Mouse (Mus musculus): ENCODE measurements around the gene A830031A19Rik.

Gene A830031A19Rik

DNA sequence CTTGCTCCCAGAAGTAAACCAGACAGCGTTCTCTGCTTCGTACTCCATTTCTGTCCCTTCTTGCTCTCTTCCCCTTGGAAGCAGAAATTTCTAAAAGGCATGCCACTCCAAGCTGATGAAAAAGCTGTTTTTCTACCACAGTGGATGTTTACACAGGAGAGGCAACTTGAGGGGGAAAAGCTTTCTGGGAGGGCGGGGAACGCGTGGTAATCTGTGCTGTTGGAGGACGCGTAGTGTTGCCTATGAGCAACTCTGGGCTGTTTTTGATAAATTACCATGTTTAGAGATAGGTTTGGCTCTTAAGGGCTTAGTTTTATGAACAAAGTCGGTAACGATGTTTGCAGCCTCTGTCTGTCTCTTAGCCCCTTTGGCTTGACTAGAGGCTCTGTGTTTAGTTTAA is 20.4 kb upstream of the A830031A19Rik start:
- no peak for DNase-seq

- DNase-seq: no peak
Measured at GRCm38 (mm10) chr11:24094086-24094487, 19.2 kb upstream of the A830031A19Rik start.

GRCm38 (mm10) chr11:24092618-24093017 is 17.8 kb upstream of the A830031A19Rik start:
- DNase-seq: no peak

GRCm38 (mm10) chr11:24091393-24092080 is 16.7 kb upstream of the A830031A19Rik start:
- no peak for DNase-seq

- DNase-seq: no peak
Measured at GRCm38 (mm10) chr11:24090443-24090842, 15.6 kb upstream of the A830031A19Rik start.

GRCm38 (mm10) chr11:24087069-24087468 is 12.2 kb upstream of the A830031A19Rik start:
- no peak for DNase-seq

GRCm38 (mm10) chr11:24085986-24086385 is 11.1 kb upstream of the A830031A19Rik start:
- DNase-seq: no peak

DNA sequence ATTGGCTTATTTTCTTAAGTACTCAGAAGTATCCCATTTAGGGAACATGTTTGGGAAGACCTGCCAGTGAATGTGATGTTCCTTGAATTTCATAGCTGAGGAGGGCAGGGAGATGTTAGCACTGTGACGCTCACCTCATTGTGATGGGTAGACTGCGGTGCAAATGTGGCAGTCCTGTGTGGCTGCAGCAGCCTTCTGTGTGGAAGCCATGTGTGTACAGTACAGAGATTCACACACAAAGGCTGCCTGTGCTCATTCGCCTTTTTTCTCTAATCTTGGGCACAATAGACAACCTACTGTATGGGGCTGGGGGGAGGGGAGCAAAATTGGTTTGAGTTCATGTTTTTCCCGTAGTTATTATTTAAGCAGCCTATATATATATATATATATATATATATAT is 9.7 kb upstream of the A830031A19Rik start:
- DNase-seq: no peak

DNA sequence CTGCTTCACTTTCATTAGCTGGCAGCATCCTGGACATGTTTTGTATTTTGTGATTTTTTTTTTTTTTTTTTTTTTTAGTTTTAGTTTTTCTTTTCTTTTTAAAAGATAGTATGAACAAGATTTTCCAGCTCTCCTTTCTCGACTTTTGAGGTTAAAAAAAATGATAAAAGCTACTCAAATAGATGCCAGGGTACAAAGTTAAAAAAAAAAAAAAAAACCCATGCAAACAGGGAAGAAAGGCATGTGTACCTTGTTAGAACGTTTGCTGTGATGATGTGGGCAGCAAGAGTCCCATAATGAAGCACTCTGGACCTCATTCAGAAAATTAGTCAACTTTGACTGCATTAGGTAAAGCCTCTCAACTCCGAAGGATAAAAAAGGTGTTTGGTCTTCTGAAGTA is 9.2 kb upstream of the A830031A19Rik start:
- no peak for DNase-seq

GRCm38 (mm10) chr11:24083423-24083822 is 8.6 kb upstream of the A830031A19Rik start:
- DNase-seq: no peak

- DNase-seq: no peak
Measured at GRCm38 (mm10) chr11:24083076-24083405, 8.2 kb upstream of the A830031A19Rik start.

GRCm38 (mm10) chr11:24082385-24083075 is 7.7 kb upstream of the A830031A19Rik start:
- DNase-seq: no peak

DNA sequence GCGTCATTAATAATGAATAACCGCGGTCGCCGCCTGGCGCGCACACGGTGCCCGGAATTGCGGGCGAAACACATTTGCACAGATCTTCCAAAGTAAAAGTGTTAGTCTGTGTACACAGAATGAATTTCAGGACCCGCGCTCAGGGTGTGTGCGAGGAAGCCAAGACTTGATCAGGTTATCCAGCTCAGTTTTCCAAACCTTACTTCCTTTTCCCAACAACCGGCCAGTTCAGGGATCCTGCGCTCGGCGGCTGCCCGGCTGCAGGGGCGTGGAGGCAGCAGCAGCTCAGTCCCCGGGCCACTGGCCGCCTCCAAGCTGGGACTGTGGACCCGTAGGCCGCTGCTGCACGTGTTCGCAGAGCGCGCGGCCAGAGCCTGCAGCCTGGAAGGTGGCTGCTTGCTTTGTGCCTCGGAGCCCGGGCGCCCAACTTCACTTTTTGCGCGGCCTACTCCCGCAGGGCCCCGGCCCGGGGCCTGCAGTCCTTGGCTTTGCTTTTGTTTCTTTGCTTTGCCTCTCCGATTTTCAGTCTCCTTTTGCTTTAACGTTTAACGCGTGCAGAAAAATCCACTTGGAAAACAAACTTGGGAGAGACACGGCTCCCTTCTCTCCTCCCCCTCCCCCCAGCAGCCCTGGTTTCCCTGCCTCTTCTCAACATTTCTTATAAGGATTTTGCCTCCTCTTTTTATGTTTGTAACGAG is 7.0 kb upstream of the A830031A19Rik start:
- peak; percentile 58 for DNase-seq

- peak; percentile 68 for DNase-seq
Measured at GRCm38 (mm10) chr11:24081016-24081686, 6.3 kb upstream of the A830031A19Rik start.

DNA sequence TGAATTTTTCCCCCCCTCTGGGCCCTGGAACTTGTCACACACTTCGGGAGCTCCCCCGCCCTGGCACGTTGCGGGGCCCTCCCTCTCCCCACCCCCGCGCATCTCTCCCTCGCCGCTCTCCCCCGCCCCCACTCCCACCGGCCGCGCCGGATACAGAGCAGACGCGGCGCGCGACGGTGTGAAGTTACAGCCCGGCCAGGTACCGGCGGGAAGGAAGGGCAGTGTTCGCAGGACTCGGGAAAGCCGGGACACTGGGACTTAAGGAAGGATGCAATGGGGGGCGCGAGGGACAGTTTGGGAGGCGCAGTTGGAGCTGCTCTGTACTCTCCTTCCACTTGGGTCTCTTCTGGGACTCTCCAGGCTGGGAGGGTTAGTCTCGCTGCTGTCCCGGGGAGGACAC is 5.7 kb upstream of the A830031A19Rik start:
- no peak for DNase-seq

DNA sequence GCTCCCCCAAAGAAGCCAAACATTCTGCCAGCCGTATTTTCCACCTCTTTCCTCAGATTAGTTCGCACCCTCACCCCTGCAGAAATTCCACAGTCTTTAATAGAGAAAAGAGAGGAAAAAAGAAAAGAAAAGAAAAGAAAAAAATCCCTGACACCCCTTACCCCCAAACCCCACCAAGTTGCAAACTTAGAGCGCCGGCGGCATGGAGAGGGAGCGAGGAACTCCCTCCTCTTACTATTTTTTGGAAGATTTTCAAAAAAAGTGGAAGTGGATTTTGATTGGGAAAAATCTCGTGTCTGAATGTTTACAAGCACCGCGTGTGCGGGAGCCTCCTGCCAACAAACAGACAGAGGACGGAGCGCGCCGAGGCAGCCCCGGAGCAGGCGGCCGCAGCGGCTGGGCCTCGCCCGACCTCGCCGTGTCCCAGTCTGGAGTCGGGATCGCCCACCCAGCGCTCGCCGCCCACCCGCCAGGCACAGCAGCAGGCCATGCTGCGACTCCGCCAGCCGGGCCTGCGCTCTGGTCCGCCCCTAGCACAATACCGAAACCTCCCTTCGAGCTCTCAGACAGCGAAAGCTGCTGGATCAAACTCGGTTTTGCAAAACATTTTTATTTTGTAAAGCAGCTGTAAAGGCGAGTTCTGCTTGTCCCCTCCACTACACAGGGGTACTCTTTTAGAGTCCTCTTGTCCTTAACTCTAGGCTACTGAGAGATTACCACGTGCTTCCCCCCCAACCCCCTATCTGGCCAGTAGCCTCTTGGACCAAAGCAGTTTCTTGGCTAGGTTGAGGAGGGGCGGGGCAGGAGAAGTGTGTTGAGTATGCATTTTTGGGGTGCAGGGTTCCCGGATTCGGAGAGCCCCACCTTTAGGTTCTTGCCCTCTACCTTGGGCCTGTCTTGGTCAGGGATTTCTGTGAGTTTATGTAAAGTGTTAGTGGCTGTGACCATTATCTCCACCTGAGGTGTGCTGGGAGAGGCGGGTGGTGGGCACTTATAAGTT is 4.8 kb upstream of the A830031A19Rik start:
- DNase-seq: peak; percentile 57

DNA sequence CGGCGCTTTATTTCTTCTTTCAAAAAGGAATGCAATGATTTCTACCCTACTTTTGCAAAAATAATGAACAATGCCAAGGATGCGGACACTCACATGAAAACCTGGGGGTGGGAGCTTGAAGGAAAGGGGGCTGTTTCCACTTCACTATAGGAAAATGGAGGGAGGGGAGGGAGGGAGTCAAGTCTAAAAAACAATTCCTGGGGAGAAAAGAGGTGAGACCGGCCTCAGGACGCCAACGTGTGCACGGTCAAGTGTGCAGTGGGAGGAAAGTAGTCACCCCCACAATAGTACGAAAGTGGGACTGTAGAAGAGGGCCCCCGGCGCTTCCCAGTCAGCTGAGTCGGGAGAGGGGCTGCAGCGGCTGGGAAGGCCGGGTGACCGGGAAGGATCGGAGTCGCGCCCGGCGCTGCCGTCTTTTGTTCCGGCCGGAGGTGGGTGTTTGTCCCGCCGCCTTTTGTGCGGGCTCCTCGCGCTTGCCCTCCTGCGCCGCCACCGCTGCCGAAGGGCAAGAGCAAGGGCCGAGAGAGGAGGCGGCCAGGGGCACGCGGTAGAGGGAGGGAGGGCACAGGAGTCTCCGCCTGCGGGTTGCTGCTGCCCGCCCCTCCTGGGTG is 4.0 kb upstream of the A830031A19Rik start:
- peak; percentile 45 for DNase-seq

GRCm38 (mm10) chr11:24077795-24078705 is 3.2 kb upstream of the A830031A19Rik start, which contains the start of gene Bcl11a:
Gene Bcl11a, plus strand, starts transcription at chr11:24078056.
- peak; percentile 43 for DNase-seq

DNA sequence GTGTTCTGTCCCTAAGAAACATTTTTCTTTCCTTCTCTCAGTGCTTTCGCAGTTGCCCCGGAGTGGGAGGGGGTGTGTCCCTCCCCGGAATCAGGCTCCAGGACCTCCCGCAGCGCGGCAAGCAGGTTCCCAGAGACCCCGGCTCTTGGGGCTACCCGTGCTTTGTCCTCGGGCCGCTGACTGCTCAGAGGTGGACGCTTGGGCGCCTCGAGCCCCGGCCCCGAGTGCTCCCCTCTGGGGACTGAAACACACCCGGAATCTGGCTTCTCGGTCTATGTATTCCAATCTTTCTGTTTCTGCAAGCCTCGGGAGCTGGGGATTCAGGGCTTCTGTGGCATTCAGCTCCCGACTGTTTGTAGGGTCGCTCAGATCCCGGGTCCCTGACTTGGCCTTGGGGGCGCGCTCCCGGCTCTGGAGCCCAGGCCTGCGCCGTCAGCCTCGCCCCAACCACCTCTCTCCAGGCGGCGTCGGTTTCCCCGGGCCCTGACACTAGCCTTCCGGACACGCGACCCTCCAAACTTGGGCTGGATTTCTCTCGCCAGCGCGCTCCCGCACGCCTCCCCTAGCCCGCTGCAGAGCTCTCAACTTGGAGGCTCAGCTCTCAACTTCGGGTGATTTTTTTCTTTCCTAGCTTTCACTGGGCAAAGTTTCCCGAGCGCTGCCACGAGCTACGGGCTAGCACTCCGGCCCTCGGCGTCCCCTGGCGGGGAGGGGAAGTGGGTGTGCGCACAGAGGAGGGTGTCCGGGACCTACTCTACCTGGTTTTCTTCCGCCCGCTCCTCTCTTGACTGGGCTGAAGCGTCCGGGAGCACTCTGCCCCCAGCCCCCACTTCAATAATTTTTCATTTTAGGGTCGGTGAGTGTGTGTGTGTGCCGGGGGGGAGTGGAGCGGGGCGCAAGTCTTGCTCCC is 2.2 kb upstream of the A830031A19Rik start:
- peak; percentile 65 for DNase-seq

Measured in kidney, postnatal 10 days (tissue).